Mouse (Mus musculus): Measurements from ENCODE around the gene Zfp212. TPM values are rescaled to one million over a fixed set of nuclear protein-coding genes. Genes with fewer than 3 reads are reported as not detected.

Zfp212 gene
- 10 to 100 TPM; 11.7 to 13.0 TPM for total RNA-seq (2021)
- long read RNA-seq, experiment 1, transcript Zfp212-201 (5 exons, 2,801 nt) = major isoform, 13 of 18 reads
- long read RNA-seq, experiment 1, partial matches to known transcripts = 0 of 18 reads
- long read RNA-seq, experiment 1, other reads (novel, unspliced or antisense) = 5 of 18 reads
- long read RNA-seq, experiment 2, transcript Zfp212-201 (5 exons, 2,801 nt) = major isoform, 14 of 16 reads
- long read RNA-seq, experiment 2, partial matches to known transcripts = 0 of 16 reads
- long read RNA-seq, experiment 2, other reads (novel, unspliced or antisense) = 2 of 16 reads

DNA sequence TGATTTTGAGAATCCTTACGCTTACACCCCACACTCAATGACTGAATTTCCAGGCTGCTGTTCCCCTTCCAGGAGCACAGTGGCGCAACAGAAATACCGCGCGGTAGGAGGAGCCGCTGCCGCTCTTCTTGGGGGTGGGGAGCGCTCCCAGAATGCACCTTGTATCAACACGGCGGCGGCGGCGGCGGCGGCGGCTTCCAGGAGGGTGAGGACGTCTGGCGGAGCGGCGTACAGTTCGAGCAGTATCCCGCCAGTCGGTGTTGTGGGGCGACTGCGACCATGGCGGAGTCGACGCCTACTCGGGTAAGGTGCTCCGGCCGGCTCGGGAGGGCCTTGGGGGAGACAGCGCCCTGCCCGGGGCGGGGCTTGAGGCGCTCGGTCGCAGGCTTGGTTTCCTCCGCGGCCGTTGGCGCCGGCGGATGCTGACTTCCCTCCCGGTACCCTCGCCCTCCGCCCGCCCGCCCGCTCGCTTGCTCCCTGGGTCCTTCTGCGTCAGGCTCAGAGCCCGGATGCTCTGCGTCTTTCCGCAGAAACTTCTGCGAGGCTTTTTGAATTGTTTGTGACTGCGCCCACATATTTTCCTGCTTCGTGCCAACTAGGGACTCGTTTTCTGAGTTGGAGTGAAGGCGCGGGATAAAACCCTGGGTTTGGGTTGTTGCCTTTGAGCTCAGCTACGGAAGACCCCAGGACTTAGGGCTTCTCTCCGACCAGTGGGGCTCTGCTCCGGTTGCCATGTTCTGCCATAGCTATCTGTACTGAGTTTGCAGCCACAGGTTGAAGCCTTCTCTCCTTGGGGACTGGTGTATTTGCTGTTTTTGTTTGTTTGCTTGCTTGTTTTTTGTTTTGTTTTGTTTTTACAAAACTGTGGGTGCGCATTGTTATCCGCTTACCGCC, at the start of gene Zfp212:
Gene Zfp212, plus strand, starts transcription at position 30 of the 894 bp plus-strand sequence.
- peak; percentile 85 to 86 for DNase-seq
- intact Hi-C loops (cut with DNase I) = loop anchor here (1.0 to 5.0 kb wide), 2 partner anchors 43 to 166 kb away; partner anchors contain the start of genes Zfp282 and Zfp746

DNA sequence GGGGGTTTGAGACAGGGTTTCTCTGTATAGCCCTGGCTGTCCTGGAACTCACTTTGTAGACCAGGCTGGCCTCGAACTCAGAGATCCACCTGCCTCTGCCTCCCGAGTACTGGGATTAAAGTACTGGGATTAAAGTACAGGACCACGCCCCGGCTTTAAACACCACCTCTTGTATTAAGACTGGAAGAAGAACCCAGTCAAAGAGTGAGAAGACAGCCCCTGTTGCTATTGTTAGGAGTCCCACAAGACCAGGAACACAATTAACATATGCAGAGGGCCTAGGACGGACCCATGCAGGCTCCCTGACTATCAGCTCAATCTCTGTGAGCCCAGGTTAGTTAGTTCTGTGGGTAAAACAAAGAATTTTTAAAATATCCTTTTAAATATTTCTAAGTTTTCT, 48.0 kb upstream of the Zfp212 start:
- no peak for DNase-seq
- intact Hi-C loops (cut with DNase I) = no loop called here

DNA sequence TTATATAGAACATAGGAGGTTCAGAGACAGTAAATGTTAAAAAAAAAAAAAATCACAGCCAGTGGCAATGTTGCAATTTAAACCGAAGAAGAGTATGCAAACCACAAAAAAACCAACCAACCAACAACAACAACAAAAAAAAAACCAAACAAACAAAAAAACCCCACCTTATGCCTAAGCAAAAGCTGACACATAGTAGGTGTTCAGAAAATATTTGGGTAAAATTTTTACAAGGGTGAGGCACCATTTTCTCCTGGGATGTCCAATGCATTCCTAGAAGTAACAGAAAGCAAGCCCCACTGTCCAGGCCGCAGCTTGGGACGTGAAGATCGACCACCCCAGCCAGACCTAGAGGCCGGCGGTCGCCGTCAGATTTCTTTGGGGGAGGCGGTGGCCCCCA, 43.2 kb upstream of the Zfp212 start, which contains the start of gene Zfp282:
Gene Zfp282, plus strand, starts transcription at position 147 of the 400 bp plus-strand sequence.
- DNase-seq = no peak
- intact Hi-C loops (cut with DNase I) = loop anchor here (5.0 kb wide), 2 partner anchors 40 to 45 kb away; partner anchors contain the start of genes Zfp212 and Zfp398

DNA sequence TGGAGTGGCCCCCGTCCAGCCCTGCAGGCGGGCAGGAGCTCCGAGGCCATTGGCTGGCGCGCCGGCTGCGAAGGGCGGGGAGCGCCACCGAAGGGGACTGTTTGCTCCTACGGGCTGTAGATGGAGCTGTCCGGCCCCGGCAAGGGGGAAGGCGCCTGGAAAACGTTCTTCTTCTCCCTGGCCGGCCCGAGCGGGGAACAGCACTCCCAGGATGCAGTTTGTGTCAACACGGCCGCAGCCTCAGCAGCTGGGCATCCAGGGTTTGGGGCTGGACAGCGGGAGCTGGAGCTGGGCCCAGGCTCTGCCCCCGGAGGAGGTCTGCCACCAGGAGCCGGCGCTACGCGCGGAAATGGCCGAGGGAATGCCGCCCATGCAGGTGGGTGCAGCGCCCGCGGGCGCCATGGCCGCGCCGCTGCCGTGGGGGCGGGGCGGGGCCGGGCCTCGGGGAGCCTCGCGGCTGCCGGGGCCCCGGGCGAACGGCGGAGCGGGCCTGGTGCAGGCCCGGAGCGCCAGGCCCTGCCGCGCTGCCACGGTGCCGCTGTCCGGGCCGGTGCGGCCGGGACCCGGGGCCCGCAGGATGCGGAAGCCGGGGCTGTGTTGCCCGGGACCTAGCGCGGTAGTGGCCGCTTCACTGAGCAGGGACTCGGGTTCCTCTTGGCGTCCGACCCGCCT, 42.7 kb upstream of the Zfp212 start:
- DNase-seq = peak; percentile 91 to 92
- intact Hi-C loops (cut with DNase I) = loop anchor here (5.0 kb wide), 2 partner anchors 40 to 45 kb away; partner anchors contain the start of genes Zfp212 and Zfp398

DNA sequence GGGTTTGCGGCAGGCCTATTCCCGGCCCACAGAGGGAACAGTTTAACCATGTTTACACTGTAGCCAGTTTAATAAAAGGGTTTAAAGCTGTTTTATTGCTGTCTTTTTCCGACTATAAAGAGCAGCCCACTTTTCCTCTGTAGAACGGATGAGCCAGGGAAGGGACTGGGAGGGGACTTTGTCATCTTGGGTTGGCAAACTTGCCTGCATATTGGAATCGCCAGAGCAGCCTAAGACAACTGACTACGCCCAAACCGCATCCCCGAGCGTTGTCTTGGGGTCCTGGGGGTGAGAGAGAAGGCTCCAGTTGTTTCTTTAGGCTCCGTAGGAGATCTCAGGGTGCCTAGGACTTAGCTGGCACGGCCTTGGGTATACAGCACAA, 42.2 kb upstream of the Zfp212 start:
- no peak for DNase-seq
- intact Hi-C loops (cut with DNase I) = loop anchor here (5.0 kb wide), 2 partner anchors 41 to 44 kb away; partner anchors contain the start of genes Zfp212 and Zfp398

DNA sequence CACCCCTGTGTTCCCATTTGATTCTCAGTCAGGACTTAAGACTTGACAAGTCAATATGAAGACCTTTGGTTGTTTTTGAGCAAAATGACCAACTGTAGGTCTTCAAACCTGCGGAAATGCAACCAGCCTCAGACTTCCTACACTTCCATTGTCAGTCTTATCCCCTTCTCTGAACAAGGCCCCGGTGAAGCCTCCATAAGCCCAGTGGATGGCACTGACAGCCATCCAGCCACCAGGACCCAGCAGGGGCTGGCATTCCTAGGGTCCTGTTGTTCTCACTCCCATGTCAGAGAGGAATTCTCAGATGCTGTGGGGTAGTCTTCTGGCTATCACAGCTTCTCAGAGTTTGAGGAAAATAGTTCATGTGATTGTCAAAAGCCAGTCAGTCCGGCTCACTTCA, 41.7 kb upstream of the Zfp212 start:
- intact Hi-C loops (cut with DNase I) = loop anchor here (5.0 kb wide), 2 partner anchors 41 to 44 kb away; partner anchors contain the start of genes Zfp212 and Zfp398
- no peak for DNase-seq

DNA sequence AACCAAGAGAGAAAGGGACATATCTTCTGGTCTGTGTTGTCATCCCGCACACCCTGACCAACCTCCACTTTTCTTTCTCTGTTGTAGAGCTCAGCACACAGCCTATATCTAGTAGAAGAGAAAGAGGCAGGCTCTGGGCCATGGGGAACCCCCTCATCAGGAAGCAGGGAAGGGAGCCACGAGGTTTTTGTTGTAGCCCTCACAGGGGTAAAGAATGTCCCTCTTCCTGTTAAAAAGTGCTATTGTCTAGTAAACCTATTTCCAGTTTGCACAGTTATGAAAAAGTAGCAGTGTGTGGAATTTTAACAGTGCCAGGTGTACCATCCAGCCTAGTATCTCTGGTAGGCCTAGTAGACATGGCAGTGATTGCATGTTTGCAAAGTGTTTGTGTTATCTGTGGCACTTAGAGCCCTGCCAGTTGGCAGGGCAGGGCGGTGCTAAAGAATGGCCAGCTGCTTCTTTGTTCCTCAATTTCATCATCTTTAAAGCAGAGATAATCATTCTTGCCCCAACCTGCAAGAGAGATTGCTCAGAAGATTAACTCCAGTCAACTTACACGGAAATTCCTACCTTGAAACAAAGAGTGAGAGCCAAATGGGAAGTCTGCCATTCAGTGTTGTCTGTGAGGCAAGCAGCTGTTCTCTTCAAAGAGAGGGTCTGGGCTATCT, 41.1 kb upstream of the Zfp212 start:
- DNase-seq = no peak
- intact Hi-C loops (cut with DNase I) = loop anchor here (5.0 kb wide), 2 partner anchors 42 to 43 kb away; partner anchors contain the start of genes Zfp212 and Zfp398

DNA sequence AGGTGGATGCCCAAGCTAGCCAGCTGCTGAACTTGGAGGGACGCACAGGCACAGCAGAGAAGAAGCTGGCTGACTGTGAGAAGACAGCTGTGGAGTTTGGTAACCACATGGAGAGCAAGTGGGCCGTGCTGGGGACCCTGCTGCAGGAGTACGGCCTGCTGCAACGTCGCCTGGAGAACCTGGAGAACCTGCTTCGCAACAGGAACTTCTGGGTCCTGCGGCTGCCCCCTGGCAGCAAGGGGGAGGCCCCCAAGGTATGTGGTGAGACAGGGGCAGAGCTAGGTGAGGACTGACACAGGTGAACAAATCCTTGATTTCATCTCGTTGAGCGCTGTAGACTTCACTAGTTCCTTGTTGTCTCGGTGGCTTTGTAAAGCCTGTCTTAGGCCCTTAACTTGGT, 40.1 kb upstream of the Zfp212 start:
- DNase-seq = no peak
- intact Hi-C loops (cut with DNase I) = no loop called here

DNA sequence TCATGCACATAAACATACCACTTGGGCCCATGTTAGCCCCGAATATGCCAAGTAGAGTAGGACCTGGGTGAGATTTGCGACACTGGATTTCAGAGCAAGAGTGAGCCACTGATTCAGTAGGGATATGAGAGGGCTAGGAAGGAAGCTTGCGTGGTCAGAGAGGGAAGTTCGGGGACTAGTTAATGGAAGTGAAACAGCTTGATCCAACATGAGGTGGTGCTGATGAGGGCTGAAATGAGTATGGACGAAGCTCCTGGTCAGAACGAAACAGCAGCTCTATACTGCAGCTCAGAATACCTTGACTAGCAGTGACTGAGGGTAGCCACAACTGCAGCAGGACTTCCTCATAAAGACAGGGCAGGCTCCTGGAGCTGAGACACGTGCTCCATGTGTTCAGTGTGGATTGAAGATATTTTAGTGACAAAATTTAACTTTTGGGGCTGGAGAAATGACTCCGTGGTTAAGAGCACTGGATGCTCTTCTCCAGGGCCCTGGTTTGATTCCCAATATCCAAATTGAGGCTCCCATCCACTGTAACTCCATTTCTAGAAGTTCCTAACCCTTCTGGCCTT, 31.4 kb upstream of the Zfp212 start:
- intact Hi-C loops (cut with DNase I) = no loop called here
- DNase-seq = no peak

DNA sequence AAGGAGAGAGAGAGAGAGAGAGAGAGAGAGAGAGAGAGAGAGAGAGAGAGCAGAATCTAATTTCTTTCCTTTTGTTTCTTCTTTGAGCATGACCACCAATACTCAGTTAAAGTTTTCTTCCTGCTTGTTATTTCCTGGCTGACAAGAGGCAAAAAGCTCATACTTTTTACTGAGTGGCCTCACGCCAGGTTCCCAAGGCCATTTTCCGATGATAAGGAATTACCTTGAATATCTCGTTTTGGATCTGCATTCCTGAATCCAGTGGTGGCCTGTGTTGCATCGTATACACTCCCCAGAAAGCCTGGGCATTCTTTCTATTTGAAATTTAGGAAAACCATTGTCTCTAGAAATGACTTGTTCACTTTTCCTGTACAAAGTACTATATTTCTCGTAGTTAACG, 20.9 kb upstream of the Zfp212 start:
- no peak for DNase-seq
- intact Hi-C loops (cut with DNase I) = no loop called here

DNA sequence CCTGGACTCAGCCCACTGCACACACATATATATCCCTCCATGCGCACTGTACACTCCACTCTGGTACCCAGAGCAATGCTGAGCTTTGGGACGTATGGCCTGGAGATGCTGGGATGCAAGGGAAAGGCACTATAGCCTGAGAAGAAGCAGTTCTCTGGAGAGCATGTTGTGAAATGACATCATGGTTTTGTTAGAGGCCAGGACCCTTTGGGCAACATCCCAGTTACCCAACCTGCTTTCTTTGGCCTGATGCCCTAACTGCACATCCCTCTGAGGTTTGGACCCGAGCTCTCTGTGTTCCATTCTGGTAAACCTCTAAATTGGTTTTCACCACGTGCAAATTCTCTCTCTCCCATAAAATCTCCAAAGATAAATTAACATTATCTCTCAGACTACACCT, 16.7 kb upstream of the Zfp212 start:
- DNase-seq = no peak
- intact Hi-C loops (cut with DNase I) = no loop called here

DNA sequence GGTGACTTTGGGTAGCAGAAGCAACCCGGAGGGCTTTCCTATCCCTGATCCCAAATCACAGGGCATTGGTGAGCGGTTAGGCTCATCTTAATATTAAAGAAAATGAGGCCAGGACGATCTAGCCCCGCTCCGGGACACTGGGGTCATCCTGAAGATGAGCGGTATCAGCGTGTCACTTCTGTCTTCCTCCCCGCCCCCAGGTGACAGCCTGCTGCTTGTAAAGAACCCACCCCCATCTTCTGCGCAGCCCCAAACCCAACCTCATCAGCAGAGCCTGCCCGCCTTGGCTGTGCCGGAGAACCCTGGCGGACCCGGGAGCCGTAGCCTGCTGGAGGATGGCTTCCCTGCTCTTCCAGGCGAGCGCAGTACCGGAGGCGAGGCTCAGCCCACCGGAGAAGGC, 15.9 kb upstream of the Zfp212 start:
- DNase-seq = no peak
- intact Hi-C loops (cut with DNase I) = no loop called here

DNA sequence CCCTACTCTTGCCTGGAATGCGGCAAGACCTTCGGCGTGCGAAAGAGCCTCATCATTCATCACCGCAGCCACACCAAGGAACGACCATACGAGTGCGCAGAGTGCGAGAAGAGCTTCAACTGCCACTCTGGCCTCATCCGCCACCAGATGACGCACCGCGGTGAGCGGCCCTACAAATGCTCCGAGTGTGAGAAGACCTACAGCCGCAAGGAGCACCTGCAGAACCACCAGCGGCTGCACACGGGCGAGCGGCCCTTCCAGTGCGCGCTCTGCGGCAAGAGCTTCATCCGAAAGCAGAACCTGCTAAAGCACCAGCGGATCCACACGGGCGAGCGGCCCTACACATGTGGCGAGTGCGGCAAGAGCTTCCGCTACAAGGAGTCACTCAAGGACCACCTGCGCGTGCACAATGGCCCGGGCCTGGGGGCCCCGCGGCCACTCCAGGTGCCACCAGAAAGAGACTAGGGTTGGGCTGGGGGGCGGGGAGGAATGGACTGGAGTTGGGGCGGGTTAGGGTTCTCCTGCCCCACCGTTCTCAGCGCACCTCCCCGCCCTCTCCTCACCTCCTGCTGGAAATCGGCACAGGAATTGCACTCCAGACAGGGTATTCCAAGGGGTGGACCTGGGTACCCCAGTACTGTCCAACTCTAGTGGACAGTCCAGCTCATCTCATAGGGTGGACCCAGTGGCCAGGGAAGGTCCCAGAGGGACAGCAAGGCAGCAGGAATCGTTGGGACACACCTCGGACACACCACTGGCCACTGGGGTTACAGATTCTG, 15.2 kb upstream of the Zfp212 start:
- intact Hi-C loops (cut with DNase I) = no loop called here
- no peak for DNase-seq

DNA sequence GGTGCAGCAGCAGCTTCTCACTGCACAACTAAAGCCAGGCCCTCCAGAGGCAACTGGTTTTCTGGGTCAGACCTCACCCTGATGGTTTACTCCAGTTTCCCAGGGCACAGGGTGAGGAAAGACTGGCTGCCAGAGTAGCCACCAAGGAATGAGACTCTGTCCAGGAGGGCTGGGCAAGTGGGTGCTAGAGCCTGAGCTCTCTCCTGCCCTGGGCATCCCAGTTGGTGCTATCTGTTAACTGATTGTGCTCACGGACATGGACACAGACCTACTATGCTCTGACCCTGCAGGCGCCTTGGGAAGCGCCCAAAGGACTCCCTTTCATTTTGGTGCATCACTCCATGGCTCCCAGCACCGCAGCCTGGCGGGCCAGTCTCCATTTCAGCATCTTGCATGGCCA, 13.9 kb upstream of the Zfp212 start:
- intact Hi-C loops (cut with DNase I) = no loop called here
- DNase-seq = no peak

DNA sequence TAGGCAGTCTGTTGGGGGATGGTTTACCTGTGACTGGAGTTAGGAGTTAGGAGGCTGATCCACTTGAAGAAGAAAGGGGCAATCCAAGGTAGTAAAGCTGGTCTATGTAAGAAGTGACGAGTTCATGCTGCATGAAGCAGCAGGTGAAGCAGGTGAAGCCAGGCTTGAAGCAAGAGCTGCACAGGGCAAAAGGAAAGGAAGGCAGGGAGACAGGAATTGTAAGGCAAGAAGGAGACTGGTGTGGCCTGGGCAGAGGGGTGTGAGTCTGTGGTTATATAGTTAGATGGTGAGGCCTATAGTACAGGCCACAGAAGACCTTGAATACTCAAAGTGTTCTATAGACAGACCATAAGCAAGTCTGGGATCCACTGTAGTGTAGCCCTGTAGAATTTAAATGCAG, 11.3 kb upstream of the Zfp212 start:
- intact Hi-C loops (cut with DNase I) = no loop called here
- no peak for DNase-seq

DNA sequence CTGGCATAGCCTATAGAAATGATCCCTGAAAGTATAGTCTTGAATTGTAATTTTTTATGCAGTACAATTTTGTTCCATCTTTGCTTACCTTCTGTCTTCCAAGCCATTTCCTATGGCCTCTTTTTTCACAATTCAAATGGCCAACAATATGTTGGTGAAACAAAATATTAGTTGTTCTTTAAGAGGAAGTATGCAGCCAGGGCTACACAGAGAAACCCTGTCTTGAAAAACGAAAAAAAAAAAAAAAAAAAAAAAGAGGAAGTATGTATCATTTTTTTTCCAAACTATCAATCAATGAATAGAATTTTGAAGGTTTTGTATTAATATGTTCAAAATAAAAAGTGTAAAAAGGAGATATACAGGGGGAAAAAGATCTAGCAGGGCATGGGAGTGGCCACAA, 8.6 kb upstream of the Zfp212 start:
- DNase-seq = no peak
- intact Hi-C loops (cut with DNase I) = no loop called here

DNA sequence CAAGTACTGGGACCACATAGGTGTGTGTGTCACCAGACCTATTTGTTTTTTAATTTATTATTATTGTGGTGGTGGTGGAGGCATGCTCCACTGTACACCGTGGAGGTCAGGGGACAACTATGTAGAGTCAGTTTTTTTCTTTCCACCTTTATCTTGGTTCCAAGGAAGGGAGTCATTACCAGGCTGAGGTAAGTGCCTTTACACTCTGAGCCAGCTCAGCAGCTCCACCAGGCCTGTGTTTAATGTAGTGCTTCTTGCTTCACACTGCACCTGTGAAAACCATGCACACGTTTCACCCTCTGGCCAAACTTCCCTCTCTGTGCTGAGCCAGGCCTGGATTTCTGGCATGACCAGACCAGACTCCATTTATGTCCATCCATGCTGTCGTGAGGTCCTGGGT, 7.3 kb upstream of the Zfp212 start:
- no peak for DNase-seq
- intact Hi-C loops (cut with DNase I) = no loop called here

DNA sequence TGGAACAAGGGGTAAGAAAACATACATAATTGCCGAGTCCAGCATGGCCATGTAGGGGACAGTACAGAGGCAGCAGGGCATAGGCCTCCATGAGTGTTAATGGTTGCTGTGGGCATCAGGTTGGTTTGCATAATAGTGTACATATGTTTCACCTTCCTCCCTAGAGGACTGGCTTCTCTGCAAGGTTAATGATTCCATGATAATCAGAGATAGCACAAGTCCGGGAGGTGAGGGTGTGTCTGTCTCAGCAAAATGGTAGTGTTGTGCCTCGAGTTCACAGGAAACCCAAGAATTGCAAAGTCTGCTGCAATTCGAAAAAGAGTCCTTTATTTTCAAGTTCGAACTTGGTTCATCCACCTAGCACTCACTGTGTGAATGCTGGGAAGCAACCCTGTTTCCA, 3.2 kb upstream of the Zfp212 start:
- DNase-seq = no peak
- intact Hi-C loops (cut with DNase I) = no loop called here

DNA sequence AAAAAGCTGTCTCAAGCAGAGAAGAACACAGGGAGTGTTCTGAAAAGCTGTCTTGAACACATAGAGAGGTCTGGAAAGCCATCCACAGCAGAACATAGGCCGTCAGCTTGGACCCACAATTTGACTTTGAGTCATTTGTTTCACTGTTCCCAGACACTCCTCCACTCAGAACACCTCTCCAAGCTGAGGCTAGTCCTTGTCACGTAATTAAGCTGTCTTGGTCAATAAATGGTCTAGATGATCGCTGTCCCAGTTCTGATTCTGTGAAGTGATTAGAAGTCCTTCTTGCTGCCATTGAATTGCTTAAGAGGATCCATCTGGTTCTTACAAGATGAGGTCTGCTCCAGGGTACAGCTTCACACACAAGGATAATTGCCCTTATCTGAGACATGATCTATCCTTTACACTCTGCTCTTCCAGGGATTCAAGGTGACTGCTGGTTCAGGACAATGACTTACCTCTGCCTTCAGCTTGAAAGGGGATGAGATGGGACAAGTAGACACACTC, 1.5 kb upstream of the Zfp212 start:
- no peak for DNase-seq

More for the DNA sequence above, 1.5 kb upstream of the Zfp212 start:
- intact Hi-C loops (cut with DNase I) = no loop called here
